Mouse (Mus musculus): ENCODE results near the gene Eif1b.
"Not testable (repeated sequence)": the region's sequence is repeated elsewhere in the genome, so short reads cannot be mapped to it uniquely, and the experiment has no call there.

Gene Eif1b

GRCm38 (mm10) chr9:120521161-120521560 lies 29.1 kb downstream of the Eif1b start:
- no peak for DNase-seq (ENCODE audit: low read depth, low spot score)

GRCm38 (mm10) chr9:120527270-120527669 lies 35.2 kb downstream of the Eif1b start:
- no peak for DNase-seq (ENCODE audit: low read depth, low spot score)

DNA sequence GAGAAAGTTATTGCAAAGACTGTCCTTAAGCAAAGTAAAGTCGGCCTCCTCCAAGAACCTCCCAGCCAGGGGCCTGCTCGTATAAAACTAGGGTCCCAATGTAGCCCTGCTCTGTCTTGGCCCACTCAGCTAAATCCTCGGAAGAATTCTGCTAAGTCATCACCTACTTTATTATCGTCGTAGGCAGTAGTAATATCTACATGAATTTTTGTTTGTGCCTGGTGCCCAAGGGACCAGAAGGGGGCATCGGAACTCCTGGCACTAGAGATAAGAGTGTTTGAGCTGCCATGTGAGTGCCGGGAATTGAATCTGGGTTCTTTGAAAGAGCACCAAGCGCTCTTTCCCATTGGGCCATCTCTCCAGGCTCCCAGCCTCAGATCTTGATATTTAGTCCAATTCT lies 35.9 kb downstream of the Eif1b start:
- DNase-seq (ENCODE audit: low read depth, low spot score) = no peak

DNA sequence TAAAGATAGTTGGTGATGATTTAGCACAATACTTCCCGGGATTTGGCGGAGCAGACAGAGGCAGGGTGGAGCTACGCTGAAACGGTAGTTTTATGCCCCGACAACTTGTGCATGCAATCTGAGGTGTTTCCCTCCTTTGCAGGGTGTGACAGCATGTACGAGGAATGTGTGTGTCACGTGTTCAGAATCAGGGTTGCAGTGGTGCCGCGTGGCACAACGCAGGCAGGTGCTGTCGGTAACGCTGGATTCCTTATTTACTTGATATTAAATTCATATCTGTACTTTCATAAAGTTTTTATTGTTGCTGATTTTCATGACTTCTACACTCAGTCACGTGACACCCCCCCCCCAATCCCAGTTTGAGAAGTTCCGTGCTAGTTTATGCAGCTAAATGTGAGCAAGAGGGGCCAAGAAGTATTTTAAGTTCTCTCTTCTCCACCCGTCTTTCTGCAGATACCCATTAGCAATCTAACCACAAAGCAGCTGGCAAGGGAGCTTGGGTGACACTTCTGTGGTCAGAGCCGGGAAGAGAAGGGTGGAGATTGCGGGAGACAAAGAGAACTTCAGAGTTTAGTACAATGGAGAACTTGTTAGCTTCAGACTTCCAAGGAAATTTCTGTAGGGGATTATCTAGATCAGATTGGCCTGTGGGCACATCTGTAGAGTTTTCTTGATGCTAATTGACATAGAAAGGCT lies 36.9 kb downstream of the Eif1b start:
- DNase-seq (ENCODE audit: low read depth, low spot score) = no peak

DNA sequence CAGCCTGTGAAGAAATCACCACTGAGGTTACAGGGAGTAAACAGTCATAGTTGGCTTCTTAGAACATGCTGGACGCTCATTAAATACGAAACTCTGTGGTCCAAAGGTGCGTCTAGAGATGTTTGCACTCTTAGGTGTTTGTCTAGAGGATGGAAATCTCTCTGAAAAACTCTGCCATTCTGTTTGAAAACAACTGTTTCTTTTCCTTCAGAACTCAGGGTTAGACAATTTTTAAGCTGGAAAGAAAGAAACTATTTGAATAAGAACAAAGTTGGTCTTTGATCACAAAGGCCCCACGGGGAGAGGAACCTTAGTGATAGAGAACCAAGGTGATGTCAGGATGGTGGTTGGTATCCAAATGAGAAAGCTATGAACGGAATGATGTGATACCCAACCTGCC lies 38.4 kb downstream of the Eif1b start:
- DNase-seq (ENCODE audit: low read depth, low spot score) = no peak

GRCm38 (mm10) chr9:120532062-120532461 lies 40.0 kb downstream of the Eif1b start:
- DNase-seq (ENCODE audit: low read depth, low spot score) = no peak

DNA sequence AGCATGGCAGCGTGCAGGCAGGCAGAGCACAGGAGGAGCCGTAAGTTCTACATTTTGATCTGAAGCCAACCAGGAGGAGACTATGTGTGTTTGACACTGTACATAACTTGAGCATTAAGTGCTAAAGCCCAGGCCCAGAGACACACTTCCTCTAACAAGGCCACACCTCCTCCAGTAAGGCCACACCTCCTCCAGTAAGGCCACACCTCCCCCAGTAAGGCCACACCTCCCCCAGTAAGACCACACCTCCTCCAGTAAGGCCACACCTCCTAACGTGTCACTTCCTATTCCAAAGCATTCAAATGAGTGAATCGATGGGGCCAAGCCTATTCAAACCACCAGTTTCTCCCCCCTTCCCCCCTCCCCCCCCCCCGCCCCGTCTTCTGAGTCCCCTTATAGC lies 40.7 kb downstream of the Eif1b start:
- peak; percentile 47 for DNase-seq (ENCODE audit: low read depth, low spot score)

DNA sequence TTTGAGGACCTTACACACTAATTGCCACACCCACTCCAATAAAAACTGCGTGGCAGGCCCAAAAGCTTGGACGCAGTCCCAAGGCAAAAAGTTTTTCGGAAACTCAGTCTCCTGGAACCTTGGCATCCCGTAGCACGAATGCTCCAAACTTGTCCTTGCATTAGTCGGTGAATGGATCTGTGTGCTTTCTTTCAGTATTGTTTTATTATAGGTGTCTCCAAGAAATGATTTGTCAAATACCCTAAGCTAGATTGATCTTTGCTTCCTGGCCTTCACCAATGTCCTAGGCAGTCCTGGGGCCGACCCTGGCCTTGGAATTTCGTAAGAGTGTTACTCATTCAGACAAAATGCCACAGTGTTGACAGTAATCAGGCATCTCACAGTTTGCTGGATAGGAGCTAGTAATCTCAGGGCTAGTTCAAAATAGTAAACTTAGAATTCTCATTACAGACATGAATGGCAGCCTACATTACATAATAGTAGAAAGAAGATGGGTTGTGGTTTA lies 41.5 kb downstream of the Eif1b start:
- not testable (repeated sequence) for DNase-seq (ENCODE audit: low read depth, low spot score)

DNA sequence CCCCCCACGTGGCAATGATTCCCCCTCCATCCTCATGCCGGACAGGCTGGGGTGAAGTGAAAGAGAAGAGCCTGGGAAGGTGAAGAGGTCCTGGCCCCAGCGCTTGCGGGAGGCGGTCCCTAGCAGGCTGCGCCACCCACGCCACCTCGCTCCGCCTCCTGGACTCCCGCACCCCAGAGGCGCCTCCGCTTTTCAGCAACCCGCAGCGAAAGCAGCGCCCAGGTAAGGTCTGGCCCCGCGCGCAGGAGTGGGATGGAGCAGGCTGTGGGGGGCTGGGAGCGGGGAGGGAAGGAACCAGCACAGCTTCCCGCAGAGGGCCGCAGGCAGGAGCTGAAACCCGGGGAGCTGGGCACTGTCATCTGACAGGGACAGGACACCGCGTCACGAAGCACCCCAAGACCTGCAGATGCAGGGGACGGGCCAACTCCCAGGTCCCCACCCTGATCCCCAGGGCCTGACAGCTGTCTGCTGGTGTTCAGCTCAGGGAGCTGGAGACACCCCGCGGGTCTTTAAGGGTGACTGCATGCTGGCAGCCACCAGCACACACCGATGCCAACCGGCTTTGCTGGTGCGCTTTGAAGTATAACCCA lies 47.7 kb downstream of the Eif1b start, which contains the start of gene Entpd3:
Gene Entpd3 (plus strand): TSS at position 157 of the 590 bp plus-strand sequence.
- DNase-seq (ENCODE audit: low read depth, low spot score) = no peak

- no peak for DNase-seq (ENCODE audit: low read depth, low spot score)
Measured at GRCm38 (mm10) chr9:120541411-120541810, 49.4 kb downstream of the Eif1b start.

DNA sequence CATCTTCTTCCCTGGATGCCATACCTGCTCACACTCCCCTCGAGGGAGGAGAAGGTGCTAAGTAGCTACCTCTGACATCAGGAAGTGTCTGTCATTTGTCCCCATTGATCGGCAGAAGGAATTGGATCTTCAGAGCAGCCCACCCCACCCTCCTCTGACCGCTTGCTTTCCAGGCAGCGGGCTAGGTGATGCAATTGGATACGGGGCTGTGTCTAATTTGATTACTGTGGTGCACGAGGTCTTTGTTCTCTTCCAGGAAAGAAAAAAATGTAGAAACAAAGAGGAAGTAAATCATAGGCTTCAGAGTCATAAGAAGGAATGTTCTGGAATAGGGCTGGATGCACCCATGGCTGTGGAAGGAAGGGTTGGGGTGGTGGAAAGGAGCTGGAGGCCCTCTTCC lies 50.2 kb downstream of the Eif1b start:
- DNase-seq (ENCODE audit: low read depth, low spot score) = no peak
